Mouse (Mus musculus) T-helper 2 cell (primary cell): ENCODE data around the gene Nop58.
"Not testable (repeated sequence)": the region's sequence is repeated elsewhere in the genome, so short reads cannot be mapped to it uniquely, and the experiment has no call there.

Experiments used
- in situ Hi-C: fragments of 300-600 bp; cut with MboI, MseI; formaldehyde crosslinking; loops from one replicate; pipeline ENCODE4 v1.15.1; 2025; ENCODE audit warnings: high pct_unique_total_duplicates

Nop58 gene

GRCm38 (mm10) chr1:59684819-59685755, at the start of gene Nop58:
TSS of gene Nop58 (plus strand) at chr1:59684971.
- in situ Hi-C loops, result no loop called here

DNA sequence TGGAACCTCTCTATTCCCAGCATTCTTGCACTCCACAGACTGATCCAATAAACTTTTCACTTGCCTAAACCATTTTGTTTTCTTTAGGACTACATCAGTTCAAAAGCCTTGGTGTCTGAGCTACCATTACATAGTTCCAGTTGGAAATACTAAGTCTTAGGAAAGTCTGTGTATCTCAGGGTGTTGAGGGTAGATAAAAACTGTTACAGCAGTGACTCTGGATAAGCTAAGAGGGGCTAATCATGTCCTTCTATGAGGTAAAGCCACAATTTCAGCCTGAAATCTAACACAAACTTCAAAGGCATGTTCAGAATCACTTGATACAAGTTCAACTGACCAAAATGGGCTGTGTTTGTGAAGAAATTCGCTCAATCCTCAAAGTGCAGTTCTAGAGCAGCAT, 48.4 kb upstream of the Nop58 start:
- in situ Hi-C loops, result no loop called here

DNA sequence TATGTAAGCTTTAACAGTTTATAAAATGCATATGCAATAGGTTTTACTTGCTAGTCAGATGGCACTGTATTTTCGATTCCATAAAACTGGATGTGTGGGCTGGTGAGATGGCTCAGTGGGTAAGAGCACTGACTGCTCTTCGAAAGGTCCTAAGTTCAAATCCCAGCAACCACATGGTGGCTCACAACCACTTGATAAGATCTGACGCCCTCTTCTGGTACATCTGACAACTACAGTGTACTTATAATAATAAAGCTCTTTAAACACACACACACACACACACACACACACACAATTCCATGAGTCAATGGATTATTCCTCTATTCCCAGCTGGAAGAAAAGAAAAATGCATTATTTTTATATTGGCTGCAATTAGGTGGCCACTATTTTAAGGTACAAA, 46.4 kb upstream of the Nop58 start:
- in situ Hi-C loops, result no loop called here

- in situ Hi-C loops, result no loop called here
Measured at GRCm38 (mm10) chr1:59642488-59642887, 42.3 kb upstream of the Nop58 start.

DNA sequence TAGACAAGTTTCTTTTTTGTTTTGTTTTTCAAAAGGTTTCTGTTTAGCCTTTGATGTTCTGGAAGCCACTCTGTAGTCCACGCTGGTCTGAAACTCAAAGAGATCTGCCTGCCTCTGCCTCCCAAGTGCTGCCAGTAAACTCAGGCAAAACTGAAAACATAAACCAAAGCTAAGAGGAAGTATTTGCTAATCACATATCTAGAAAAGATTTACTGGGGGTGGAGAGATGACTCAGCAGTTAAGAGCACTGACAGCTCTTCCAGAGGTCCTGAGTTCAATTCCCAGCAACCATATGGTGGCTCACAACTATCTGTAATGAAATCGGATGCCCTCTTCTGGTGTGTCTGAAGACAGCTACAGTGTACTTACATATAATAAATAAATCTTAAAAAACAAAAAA, 38.3 kb upstream of the Nop58 start:
- in situ Hi-C loops, result not testable (repeated sequence)

DNA sequence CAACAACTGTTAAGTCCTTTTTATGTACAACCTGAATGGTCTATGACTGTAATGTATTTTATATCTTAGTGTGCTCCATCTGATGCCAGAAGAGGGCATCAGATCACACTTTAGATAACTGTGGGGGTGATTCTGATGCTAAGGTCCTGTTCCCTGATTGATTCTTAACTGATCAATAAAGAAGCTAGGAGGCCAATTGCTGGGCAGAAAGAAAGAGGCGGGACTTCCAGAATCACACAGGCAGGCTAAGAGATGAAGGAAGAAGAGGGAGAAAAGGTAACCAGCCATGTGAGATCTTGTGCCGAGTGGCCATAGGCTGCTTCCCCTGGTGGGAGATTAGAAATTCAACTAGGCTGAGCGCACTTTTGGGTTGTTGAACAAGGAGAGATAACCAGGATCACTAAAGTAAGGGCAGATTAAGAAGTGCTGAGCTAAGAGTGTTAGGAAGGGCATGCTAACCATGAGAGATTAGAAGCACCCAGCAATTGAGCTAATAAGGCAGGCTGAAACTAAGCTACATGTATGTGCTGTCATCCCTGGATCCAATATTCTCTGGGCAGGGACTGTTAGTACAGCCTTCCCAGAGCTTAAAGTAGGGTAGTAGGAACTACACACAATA, 33.5 kb upstream of the Nop58 start:
- in situ Hi-C loops, result no loop called here

- in situ Hi-C loops, result no loop called here
Measured at GRCm38 (mm10) chr1:59653243-59653911, 31.4 kb upstream of the Nop58 start.

- in situ Hi-C loops, result no loop called here
Measured at GRCm38 (mm10) chr1:59656244-59657171, 28.3 kb upstream of the Nop58 start.

DNA sequence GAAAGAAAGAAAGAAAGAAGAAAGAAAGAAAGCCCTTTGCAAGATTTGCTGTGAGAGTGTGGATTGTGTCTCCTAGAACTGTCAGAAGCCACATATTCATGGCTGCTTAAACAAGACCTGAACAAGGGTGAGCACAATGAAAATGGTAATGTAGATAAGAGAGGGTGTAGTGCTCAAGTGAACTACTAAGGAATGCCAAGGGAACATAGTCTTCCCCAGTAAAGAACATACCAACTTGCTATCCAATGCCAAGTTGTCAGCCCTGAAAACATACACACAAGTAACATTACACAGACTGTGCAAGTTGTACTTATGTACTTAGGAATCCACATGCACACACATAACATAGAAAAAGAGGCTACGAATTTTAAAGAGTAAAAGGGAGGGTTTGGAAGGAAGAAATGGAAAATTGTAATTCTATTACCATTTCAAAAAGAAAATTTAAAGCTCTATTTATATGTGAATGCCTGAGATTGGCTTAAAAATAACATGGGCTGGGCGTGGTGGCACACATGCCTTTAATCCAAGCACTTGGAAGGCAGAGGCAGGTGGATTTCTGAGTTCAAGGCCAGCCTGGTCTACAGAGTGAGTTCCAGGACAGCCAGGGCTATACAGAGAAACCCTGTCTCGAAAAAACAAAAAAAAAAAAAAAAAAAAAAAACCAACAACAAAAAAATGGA, 21.2 kb upstream of the Nop58 start:
- in situ Hi-C loops, result no loop called here

DNA sequence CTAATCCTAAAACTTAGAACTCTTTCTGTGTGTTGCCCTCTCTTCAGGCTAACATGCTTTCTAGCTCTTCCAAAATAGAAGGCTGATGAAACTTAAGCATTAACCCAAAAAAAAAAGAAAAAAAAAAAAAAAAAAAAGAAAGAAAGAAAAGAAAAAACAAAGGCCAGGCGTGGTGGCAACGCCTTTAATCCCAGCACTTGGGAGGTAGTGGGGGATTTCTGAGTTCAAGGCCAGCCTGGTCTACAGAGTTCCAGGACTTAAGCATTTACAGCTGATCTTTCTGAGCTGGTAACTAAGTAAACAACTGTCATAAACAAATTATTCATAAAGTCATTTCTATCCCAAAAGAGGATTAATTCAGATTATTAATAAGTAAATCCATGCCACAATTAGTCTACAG, 15.9 kb upstream of the Nop58 start:
- in situ Hi-C loops, result no loop called here

- in situ Hi-C loops, result no loop called here
Measured at GRCm38 (mm10) chr1:59669962-59670630, 14.7 kb upstream of the Nop58 start.

DNA sequence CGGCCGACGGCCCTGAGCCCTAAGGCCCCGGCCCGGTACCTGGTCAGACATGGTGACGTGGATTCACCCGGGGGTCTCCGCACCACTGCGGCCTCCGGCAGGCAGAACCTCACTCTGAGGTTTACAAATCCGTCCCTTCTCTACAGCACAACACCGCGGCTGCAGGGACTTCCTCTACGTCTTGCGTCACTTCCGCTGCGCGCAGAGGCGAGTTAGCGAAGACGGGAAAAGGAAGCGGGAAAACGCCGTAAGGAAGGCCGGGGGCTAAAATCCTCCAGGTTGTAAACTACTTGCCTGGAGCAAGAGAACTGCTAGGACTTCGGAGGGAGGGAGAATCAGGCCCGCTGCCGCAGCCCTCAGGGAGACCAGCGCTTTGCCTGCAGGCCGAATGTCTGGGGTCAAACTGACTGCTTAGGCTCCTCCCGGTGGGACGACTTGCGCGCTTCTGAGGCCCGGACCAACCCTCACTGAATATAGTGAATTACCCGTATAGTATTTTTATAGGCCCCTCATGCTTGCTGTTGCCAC, 14.1 kb upstream of the Nop58 start, which contains the start of gene Sumo1:
Gene Sumo1, minus strand, starts transcription at position 194 of the 528 bp plus-strand sequence.
- in situ Hi-C loops, result no loop called here

DNA sequence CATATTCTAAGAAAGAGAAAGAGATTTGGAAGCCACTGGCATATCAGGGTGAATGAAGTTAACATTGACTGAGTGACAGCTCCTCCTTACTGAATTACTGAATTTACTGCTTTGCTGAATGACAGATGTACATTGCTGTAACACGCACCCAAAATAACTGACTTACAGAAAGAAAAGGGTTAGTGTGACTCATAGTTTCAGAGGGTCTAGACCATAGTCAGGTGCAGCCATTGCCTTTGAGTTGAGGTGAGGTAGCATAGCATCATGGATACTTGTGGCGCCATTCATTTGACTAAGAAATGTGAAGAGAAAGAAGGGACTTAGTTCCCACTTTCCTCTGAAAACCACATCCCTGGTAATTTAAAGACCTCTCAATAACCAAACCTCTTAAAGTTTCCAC, 11.1 kb upstream of the Nop58 start:
- in situ Hi-C loops, result no loop called here

DNA sequence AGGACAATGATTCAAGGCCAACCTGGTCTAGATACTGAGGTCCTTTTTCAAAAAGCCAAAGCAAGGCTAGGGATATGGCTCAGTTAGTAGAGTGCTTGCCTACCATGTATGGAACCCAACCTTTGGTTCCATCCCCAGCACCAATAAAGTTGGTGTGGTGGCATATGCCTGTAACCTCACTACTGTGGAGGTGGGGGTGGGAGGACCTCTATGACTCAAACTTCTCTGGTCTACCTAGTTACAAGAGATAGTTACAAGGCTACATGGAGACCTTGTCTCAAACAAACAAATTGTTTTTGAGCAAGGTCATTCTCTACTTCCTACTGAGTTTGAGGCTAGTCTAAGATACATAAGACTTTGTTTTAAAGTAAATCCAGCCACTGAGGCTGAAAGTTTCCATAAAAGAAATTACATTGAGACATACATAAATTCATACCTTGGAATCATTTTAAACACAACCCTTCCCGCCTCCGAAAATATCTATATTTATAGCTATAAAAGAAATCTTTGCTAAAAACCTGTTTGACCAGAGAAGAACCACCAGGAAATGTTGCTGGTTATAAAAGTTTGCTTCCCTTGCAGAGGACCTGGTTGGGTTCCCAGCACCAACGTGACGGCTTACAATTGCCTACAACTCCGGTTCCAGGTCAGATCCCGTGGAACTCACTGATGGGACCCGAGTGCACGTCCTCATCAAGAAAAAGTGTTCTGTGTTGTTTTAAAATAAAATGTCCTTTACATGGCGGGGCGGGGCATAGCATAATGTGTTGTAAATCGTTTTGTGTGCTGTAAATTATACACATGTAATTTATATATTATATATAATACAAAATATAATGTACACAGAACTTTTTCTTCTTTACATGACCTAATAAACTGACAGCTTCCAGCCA, 599 bp upstream of the Nop58 start:
- in situ Hi-C loops, result no loop called here

DNA sequence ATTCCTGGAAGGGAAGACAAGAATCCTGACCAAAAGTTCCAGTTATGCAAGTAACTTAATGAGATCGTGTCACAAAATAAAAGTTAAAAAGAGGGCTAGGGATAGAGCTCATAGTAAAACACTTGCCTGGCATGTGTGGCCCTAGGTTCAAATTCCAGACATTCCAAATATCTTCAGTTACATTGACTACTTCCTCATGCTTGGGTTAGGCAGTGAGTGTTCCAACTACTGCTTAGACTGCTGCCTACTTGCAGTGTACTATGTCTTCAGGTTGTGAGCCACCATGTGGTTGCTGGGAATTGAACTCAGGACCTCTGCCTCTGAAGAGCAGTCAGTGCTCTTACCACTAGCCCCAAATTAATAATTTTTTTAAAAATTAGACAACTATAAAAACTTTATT, 2.7 kb downstream of the Nop58 start:
- in situ Hi-C loops, result no loop called here

- in situ Hi-C loops, result no loop called here
Measured at GRCm38 (mm10) chr1:59690467-59690866, 5.7 kb downstream of the Nop58 start.

GRCm38 (mm10) chr1:59697751-59698150, 13.0 kb downstream of the Nop58 start:
- in situ Hi-C loops, result no loop called here

- in situ Hi-C loops, result no loop called here
Measured at GRCm38 (mm10) chr1:59698207-59698606, 13.4 kb downstream of the Nop58 start.

- in situ Hi-C loops, result loop anchor here (5.0 to 25.0 kb wide), 2 partner anchors 386 to 1239 kb away; no protein-coding TSS in a partner anchor
Measured at GRCm38 (mm10) chr1:59701766-59702165, 17.0 kb downstream of the Nop58 start.
